Mouse (Mus musculus) embryonic facial prominence, embryonic 14.5 days (tissue): ENCODE results near the gene Tecpr1. TPM values are rescaled to one million over a fixed set of nuclear protein-coding genes. Genes with fewer than 3 reads are reported as not detected.

Source experiments
- ATAC-seq: fragments of 200-750 bp; cut with Nextera tagmentation; 2 replicates; pipeline ENCODE4 v1.8.0; 2017; ENCODE audit warnings: low read depth, moderate number of reproducible peaks, moderate TSS enrichment
- DNase-seq: peaks from one replicate; pipeline ENCODE4 v3.0.0-alpha.2; 2015; ENCODE audit warnings: low spot score
- H3K27ac ChIP-seq: fragments of 300-500 bp; sonication (generic); replicated peaks from 2 replicates; pipeline ENCODE4 v1.5.1; 2014; ENCODE audit warnings: low read depth, mild to moderate bottlenecking, low read length, moderate library complexity
- H3K27me3 ChIP-seq: fragments of 300-500 bp; sonication (generic); replicated peaks from 2 replicates; pipeline ENCODE4 v1.6.1; 2014; ENCODE audit warnings: low read length; ENCODE audit not compliant: control insufficient read depth, insufficient read depth
- H3K36me3 ChIP-seq: fragments of 300-500 bp; sonication (generic); 2 replicates; pipeline ENCODE4 v1.6.1; 2014; ENCODE audit warnings: low read length, mixed read lengths; ENCODE audit not compliant: control insufficient read depth, insufficient read depth
- H3K4me1 ChIP-seq: fragments of 300-500 bp; sonication (generic); 2 replicates; pipeline ENCODE4 v1.6.1; 2014; ENCODE audit warnings: antibody characterized with exemption, low read length; ENCODE audit not compliant: control insufficient read depth, insufficient read depth
- H3K4me2 ChIP-seq: fragments of 300-500 bp; sonication (generic); 2 replicates; pipeline ENCODE4 v1.6.1; 2014; ENCODE audit warnings: low read depth, mild to moderate bottlenecking, low read length, moderate library complexity, mixed read lengths
- H3K4me3 ChIP-seq: fragments of 300-500 bp; sonication (generic); 2 replicates; pipeline ENCODE4 v1.5.1; 2014; ENCODE audit warnings: low read depth, mild to moderate bottlenecking, low read length
- H3K9ac ChIP-seq: fragments of 300-500 bp; sonication (generic); 2 replicates; pipeline ENCODE4 v1.6.1; 2014; ENCODE audit warnings: low read depth, mild to moderate bottlenecking, low read length, moderate library complexity, mixed read lengths
- H3K9me3 ChIP-seq: fragments of 300-500 bp; sonication (generic); 2 replicates; pipeline ENCODE4 v1.6.1; 2016; ENCODE audit warnings: low read length; ENCODE audit not compliant: control insufficient read depth
- WGBS: fragments of 180-500 bp; shearing (Covaris S2); extraction: QIAGEN DNeasy Blood & Tissue Kit; methylation state at CpG from one replicate; pipeline ENCODE4 v1.1.7; 2014; 5-methylcytosine and 5-hydroxymethylcytosine counted together
- polyA plus RNA-seq: library from polyadenylated mRNA; unstranded; fragments of >200 nt; fragmentation: Nextera tagmentation; extraction: Ambion mirVana; gene quantifications from 2 replicates; pipeline ENCODE4 v1.2.1, GENCODE M21; 2014

The Tecpr1 gene
- polyA plus RNA-seq, 1 experiment from 2014 or later: 19.3 TPM

GRCm38 (mm10) chr5:144195567-144195966, 27.8 kb downstream of the Tecpr1 start:
- H3K4me3 ChIP-seq: no peak overlapping the region
- H3K27me3 ChIP-seq: no peaks in the 10 kb centered on the region
- H3K4me2 ChIP-seq: no peak overlapping the region
- H3K27ac ChIP-seq: no peak overlapping the region
- WGBS: 85% methylated on average over 8 of the region's 8 CpGs
- no peaks in the 10 kb centered on the region for H3K9me3 ChIP-seq
- ATAC-seq (no peak), DNase-seq (no peak)
- peaks cover 12% of the 10 kb centered on the region; the same call in 1 of the 2 replicates for H3K36me3 ChIP-seq
- no peak overlapping the region for H3K9ac ChIP-seq
- H3K4me1 ChIP-seq: peaks cover 3% of the 10 kb centered on the region; the same call in 1 of the 2 replicates

- 63% methylated on average over 7 of the region's 7 CpGs for WGBS
- Histone ChIP-seq H3K9me3 (no peaks in the 10 kb centered on the region), H3K36me3 (0 out of 2 replicates have a peak, but pooled peaks cover 10% of the 10 kb centered on the region), H3K9ac (no peak overlapping the region), H3K4me1 (peaks cover 10% of the 10 kb centered on the region), H3K27ac (no peak overlapping the region), H3K4me2 (no peak overlapping the region), H3K27me3 (no peaks in the 10 kb centered on the region), H3K4me3 (no peak overlapping the region)
- DNase-seq: no peak
- no peak for ATAC-seq
Measured at GRCm38 (mm10) chr5:144194416-144194815, 29.0 kb downstream of the Tecpr1 start.

- no peaks in the 10 kb centered on the region for H3K27me3 ChIP-seq
- no peak overlapping the region for H3K9ac ChIP-seq
- no peak overlapping the region for H3K4me2 ChIP-seq
- WGBS: 79% methylated on average over 6 of the region's 6 CpGs
- peaks cover 10% of the 10 kb centered on the region for H3K4me1 ChIP-seq
- ATAC-seq: no peak
- H3K36me3 ChIP-seq: 0 out of 2 replicates have a peak, but pooled peaks cover 4% of the 10 kb centered on the region
- DNase-seq: no peak
- H3K4me3 ChIP-seq: no peak overlapping the region
- no peak overlapping the region for H3K27ac ChIP-seq
- H3K9me3 ChIP-seq: no peaks in the 10 kb centered on the region
Measured at GRCm38 (mm10) chr5:144192673-144193072, 30.7 kb downstream of the Tecpr1 start.

DNA sequence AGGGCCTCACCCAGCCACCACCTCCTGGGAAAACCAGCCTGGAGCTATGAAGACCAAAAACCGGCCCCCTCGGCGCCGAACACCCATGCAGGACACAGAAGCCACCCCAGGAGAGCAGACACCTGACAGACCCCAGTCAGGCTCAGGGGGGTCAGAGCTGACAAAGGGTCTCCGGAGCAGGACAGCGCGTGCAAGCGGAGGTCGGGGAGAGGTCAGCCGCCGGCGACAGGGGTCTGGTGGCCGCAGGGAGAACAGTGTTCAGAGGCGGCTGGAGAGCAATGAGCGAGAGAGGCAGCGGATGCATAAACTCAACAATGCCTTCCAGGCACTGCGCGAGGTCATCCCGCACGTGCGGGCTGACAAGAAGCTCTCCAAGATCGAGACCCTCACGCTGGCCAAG, 32.4 kb downstream of the Tecpr1 start:
- Histone ChIP-seq H3K27ac (no peak overlapping the region), H3K4me3 (no peak overlapping the region), H3K27me3 (no peaks in the 10 kb centered on the region), H3K4me2 (no peak overlapping the region), H3K9me3 (no peaks in the 10 kb centered on the region), H3K36me3 (peaks cover under 1% of the 10 kb centered on the region; the same call in 1 of the 2 replicates), H3K9ac (no peak overlapping the region; the same call in 1 of the 2 replicates), H3K4me1 (peaks cover 10% of the 10 kb centered on the region)
- DNase-seq (no peak), ATAC-seq (no peak)
- 69% methylated on average over 23 of the region's 23 CpGs for WGBS

DNA sequence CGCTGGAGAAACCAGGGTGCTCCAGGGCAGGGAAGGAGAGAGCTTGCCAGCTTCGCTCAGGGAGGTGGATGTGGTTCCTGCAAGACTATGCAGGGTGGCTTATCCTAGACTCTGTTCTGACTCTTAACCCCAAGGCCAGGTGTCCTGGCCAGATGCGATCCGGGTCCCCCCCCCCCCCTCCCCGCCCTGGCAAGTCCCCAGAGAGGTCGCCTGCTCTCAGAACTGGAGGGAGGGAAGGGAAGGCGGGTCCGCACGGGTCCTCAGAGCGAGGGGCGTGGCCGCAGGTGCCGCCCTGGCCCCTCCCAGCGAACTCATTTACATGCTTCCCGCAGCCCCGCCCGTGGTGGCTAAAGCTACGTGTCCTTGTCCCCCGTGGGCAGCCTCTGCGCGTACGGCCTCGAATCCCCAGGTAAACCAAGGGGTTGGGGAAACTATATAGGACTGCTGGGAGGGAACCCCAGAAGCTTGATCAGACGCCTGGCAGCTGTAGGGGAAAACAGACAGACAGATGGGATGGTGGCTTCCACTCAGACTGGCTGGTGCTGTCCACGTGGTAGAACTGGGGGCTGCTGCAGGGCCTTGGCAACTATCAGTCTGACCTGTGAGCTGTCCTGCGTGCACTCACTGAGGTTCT, 33.3 kb downstream of the Tecpr1 start, which contains the start of gene Bhlha15:
Gene Bhlha15 (plus strand): TSS at position 337 of the 634 bp plus-strand sequence.
- H3K36me3 ChIP-seq: peaks cover 10% of the 10 kb centered on the region
- no peak within 1 kb of the TSS for H3K27ac ChIP-seq
- no peaks in the 10 kb centered on the region for H3K9me3 ChIP-seq
- peak within 1 kb of the TSS; percentile 50 for H3K4me2 ChIP-seq
- ATAC-seq (peak; percentile 68), DNase-seq (peak; percentile 67)
- H3K27me3 ChIP-seq: no peaks in the 10 kb centered on the region
- peak within 1 kb of the TSS; percentile 27 for H3K4me3 ChIP-seq
- H3K9ac ChIP-seq: peak within 1 kb of the TSS; percentile 15
- H3K4me1 ChIP-seq: peaks cover 10% of the 10 kb centered on the region
- WGBS: 4% methylated on average over 18 of the region's 26 CpGs

- Histone ChIP-seq H3K9me3 (no peaks in the 10 kb centered on the region), H3K36me3 (peaks cover 14% of the 10 kb centered on the region), H3K4me2 (no peak overlapping the region), H3K4me3 (no peak overlapping the region), H3K4me1 (peaks cover 10% of the 10 kb centered on the region), H3K9ac (no peak overlapping the region), H3K27me3 (no peaks in the 10 kb centered on the region), H3K27ac (no peak overlapping the region)
- no peak for ATAC-seq
- 74% methylated on average over 7 of the region's 7 CpGs for WGBS
- no peak for DNase-seq
Measured at GRCm38 (mm10) chr5:144189327-144189726, 34.1 kb downstream of the Tecpr1 start.

DNA sequence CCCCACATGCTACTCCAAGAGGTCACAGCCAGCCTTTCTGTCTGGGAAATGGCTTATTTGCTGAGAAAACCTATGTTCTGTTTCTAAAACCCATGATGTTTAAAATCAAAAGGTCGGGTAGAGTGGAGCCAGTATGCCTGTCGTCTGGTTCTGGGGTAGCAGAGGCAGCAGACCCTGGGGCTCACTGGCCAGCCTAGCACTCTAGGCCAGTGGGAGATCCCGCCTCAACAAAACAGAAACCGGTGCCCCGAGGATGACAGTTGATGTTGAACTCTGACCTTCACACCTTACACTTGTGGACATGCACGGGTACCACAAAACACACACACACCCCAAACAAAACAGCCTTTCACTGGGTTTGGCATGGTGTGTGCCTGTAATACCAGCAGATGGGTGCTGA, 35.0 kb downstream of the Tecpr1 start:
- no peak overlapping the region for H3K27ac ChIP-seq
- ATAC-seq: no peak
- peaks cover 10% of the 10 kb centered on the region for H3K4me1 ChIP-seq
- 75% methylated on average over 6 of the region's 6 CpGs for WGBS
- no peaks in the 10 kb centered on the region for H3K9me3 ChIP-seq
- H3K4me2 ChIP-seq: no peak overlapping the region
- no peak overlapping the region for H3K4me3 ChIP-seq
- H3K9ac ChIP-seq: no peak overlapping the region
- no peak for DNase-seq
- H3K27me3 ChIP-seq: no peaks in the 10 kb centered on the region
- peaks cover 14% of the 10 kb centered on the region for H3K36me3 ChIP-seq

GRCm38 (mm10) chr5:144184350-144185045, 38.9 kb downstream of the Tecpr1 start:
- ATAC-seq (no peak), DNase-seq (no peak)
- Histone ChIP-seq H3K36me3 (peaks cover 14% of the 10 kb centered on the region), H3K27me3 (no peaks in the 10 kb centered on the region), H3K27ac (no peak overlapping the region), H3K9ac (no peak overlapping the region), H3K9me3 (no peaks in the 10 kb centered on the region), H3K4me3 (no peak overlapping the region), H3K4me1 (no peaks in the 10 kb centered on the region), H3K4me2 (no peak overlapping the region)
- 89% methylated on average over 21 of the region's 21 CpGs for WGBS
